Mouse (Mus musculus) midbrain, embryonic 11.5 days (tissue): ENCODE results near the gene Ptk7. TPM values are rescaled to one million over a fixed set of nuclear protein-coding genes. Genes with fewer than 3 reads are reported as not detected.

Experiments used
- ATAC-seq: fragments of 200-750 bp; cut with Nextera tagmentation; 2 replicates; pipeline ENCODE4 v1.8.0; 2017; ENCODE audit warnings: moderate TSS enrichment, moderate library complexity; ENCODE audit not compliant: low FRiP score
- DNase-seq: peaks from one replicate; pipeline ENCODE4 v3.0.0; 2015; ENCODE audit warnings: low spot score; ENCODE audit errors: missing footprints
- H3K27ac ChIP-seq: fragments of 300-500 bp; sonication (generic); 2 replicates; pipeline ENCODE4 v1.5.1; 2014; ENCODE audit warnings: low read depth, low read length
- H3K27me3 ChIP-seq: fragments of 300-500 bp; sonication (generic); 2 replicates; pipeline ENCODE4 v1.6.1; 2014; ENCODE audit warnings: mild to moderate bottlenecking, low read length, moderate library complexity, mixed read lengths; ENCODE audit not compliant: control insufficient read depth, insufficient read depth
- H3K36me3 ChIP-seq: fragments of 300-500 bp; sonication (generic); 2 replicates; pipeline ENCODE4 v1.6.1; 2014; ENCODE audit warnings: mild to moderate bottlenecking, low read length, moderate library complexity, mixed read lengths; ENCODE audit not compliant: control insufficient read depth, insufficient read depth
- H3K4me1 ChIP-seq: fragments of 300-500 bp; sonication (generic); 2 replicates; pipeline ENCODE4 v1.6.1; 2014; ENCODE audit warnings: low read length; ENCODE audit not compliant: control insufficient read depth, insufficient read depth
- H3K4me2 ChIP-seq: fragments of 300-500 bp; sonication (generic); 2 replicates; pipeline ENCODE4 v1.6.1; 2014; ENCODE audit warnings: mild to moderate bottlenecking, moderate library complexity
- H3K4me3 ChIP-seq: fragments of 300-500 bp; sonication (generic); 2 replicates; pipeline ENCODE4 v1.5.1; 2014; ENCODE audit warnings: low read depth, low read length
- H3K9ac ChIP-seq: fragments of 300-500 bp; sonication (generic); 2 replicates; pipeline ENCODE4 v1.6.1; 2014; ENCODE audit warnings: low read length
- H3K9me3 ChIP-seq: fragments of 300-500 bp; sonication (generic); 2 replicates; pipeline ENCODE4 v1.6.1; 2016; ENCODE audit warnings: low read length; ENCODE audit not compliant: control insufficient read depth
- WGBS: fragments of 180-500 bp; shearing (Covaris S2); extraction: QIAGEN DNeasy Blood & Tissue Kit; methylation state at CpG from one replicate; pipeline ENCODE4 v1.1.7; 2014; 5-methylcytosine and 5-hydroxymethylcytosine counted together
- polyA plus RNA-seq: library from polyadenylated mRNA; unstranded; fragments of >200 nt; fragmentation: Nextera tagmentation; extraction: Ambion mirVana; gene quantifications from 2 replicates; pipeline ENCODE4 v1.2.1, GENCODE M21; 2014

Ptk7 gene
- polyA plus RNA-seq, 1 experiment from 2014 or later = 19.5 TPM

DNA sequence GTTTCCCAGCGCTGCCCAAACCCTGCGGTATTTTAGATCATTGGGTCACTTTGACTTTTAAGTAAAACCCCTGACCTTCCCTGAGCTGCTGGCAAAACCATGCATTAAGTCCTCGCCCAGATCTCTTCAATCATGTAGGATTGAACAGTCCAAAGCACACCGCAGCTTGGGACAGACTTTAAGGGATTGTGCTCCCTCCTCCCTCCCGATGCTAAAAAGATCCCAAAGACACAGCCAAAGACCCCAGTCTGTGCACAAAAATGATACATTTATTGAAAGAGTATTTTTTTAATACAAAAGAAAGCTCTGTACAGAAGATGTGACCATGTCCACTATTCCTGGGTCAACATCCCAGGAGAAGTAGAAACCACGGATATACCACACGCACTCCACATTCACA lies 82.7 kb downstream of the Ptk7 start:
- H3K9ac ChIP-seq = peak overlapping the region; percentile 81; the same call in 1 of the 2 replicates
- DNase-seq = peak; percentile 91
- peak overlapping the region; percentile 91 for H3K4me2 ChIP-seq
- H3K36me3 ChIP-seq = peaks cover 18% of the 10 kb centered on the region
- H3K27me3 ChIP-seq = no peaks in the 10 kb centered on the region; the same call in 1 of the 2 replicates
- no peak for ATAC-seq
- no peaks in the 10 kb centered on the region for H3K9me3 ChIP-seq
- peaks cover 13% of the 10 kb centered on the region for H3K4me1 ChIP-seq
- 7% methylated on average over 7 of the region's 7 CpGs for WGBS
- no peak overlapping the region for H3K27ac ChIP-seq
- peak overlapping the region; percentile 43 for H3K4me3 ChIP-seq

GRCm38 (mm10) chr17:46545813-46546564 lies 83.3 kb downstream of the Ptk7 start, which contains the start of gene Cul9:
Gene Cul9, minus strand, starts transcription at chr17:46546388.
- WGBS = 2% methylated on average over 44 of the region's 49 CpGs
- DNase-seq (peak; percentile 95), ATAC-seq (peak; percentile 79)
- no peaks in the 10 kb centered on the region for H3K9me3 ChIP-seq
- H3K27ac ChIP-seq = no peak within 1 kb of the TSS
- H3K4me2 ChIP-seq = peak within 1 kb of the TSS; percentile 91
- H3K4me1 ChIP-seq = peaks cover 13% of the 10 kb centered on the region
- H3K27me3 ChIP-seq = no peaks in the 10 kb centered on the region; the same call in 1 of the 2 replicates
- H3K4me3 ChIP-seq = peak within 1 kb of the TSS; percentile 43
- H3K36me3 ChIP-seq = peaks cover 15% of the 10 kb centered on the region
- H3K9ac ChIP-seq = peak within 1 kb of the TSS; percentile 81

DNA sequence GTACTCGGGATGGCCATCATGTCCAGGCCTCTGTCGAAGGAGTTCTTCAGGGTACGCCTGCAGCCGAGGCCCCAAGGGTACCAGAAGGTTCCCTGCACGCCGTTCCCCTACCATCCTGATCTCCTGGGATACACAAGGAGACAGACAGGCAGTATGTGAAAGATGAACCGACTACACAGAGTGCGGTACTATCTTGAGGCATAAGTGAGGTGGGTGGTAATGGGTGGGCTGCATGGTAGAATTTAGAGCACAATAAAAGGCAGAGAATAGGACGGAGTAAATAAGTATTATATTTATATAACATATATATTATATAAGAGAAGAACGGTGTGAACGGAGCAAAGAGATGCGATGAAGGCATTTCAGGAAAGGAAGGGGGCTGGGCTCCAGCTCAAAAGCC lies 85.6 kb downstream of the Ptk7 start:
- Histone ChIP-seq H3K4me1 (peaks cover 13% of the 10 kb centered on the region), H3K4me2 (no peak overlapping the region), H3K27me3 (no peaks in the 10 kb centered on the region; the same call in 1 of the 2 replicates), H3K9me3 (no peaks in the 10 kb centered on the region), H3K9ac (no peak overlapping the region), H3K4me3 (no peak overlapping the region), H3K36me3 (no peaks in the 10 kb centered on the region), H3K27ac (no peak overlapping the region)
- 94% methylated on average over 12 of the region's 12 CpGs for WGBS
- no peak for ATAC-seq
- DNase-seq = no peak

DNA sequence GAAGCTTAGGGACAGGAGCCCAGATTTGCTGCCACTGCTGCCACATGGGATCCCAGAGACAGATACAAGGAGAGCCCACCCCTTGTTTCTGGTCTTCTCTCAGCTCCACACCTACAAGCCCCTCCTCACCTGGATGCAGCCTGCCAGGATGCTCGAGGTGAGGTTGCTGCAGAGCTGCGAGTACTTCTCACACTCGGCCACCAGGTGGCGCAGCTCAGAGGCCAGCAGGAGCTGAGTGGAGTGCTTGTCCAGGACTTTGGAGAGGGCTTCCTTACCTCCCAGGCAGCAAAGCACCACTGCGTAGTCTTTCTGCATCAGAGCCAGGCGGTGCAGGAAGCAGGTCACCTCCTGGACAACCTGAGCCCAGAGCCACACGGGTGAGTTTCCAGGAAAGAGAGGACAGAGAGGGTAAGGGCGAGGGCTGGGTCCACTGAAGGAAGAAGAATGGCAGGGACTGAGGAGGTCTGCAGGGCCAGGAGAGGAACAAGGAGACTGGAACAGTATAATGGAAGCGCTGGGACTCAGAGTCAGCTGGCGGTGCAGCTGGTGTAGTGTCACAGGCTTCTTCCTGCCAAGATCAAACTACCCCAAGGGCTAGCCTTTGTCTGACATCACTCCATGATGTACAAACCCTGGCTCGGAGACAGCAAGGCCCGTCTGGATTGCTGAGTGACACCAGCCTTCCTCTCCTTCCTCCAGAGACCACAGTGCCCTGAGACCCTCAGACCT lies 103.6 kb downstream of the Ptk7 start:
- Histone ChIP-seq H3K9ac (no peak overlapping the region), H3K9me3 (no peaks in the 10 kb centered on the region), H3K4me1 (0 out of 2 replicates have a peak, but pooled peaks cover 2% of the 10 kb centered on the region), H3K36me3 (no peaks in the 10 kb centered on the region), H3K4me3 (no peak overlapping the region), H3K27ac (no peak overlapping the region), H3K27me3 (no peaks in the 10 kb centered on the region; the same call in 1 of the 2 replicates), H3K4me2 (no peak overlapping the region)
- ATAC-seq (peak; percentile 61; the same call in 1 of the 2 replicates), DNase-seq (peak; percentile 97)
- 40% methylated on average over 12 of the region's 12 CpGs for WGBS

DNA sequence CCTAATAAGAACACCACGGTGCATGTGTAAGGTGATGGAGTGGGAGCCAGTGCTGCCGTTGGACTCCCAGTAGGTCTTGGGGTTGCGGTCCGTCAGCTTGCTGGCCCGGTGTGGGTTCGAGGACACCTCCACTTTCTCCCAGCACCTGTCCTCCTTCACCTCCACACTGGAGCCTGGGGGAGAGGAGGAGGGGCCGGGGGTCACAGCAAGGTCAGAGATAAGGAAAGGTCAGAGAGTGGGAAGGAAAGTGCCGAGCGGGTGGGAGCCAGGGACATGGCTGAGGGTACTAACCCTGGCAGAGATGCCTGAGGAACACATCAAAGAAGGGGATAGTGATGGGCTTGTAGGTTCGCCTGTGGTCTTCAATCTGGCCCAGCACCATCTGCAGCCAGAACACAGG lies 104.2 kb downstream of the Ptk7 start:
- H3K9me3 ChIP-seq = no peaks in the 10 kb centered on the region
- no peak overlapping the region for H3K4me2 ChIP-seq
- H3K27me3 ChIP-seq = peaks cover 3% of the 10 kb centered on the region; the same call in 1 of the 2 replicates
- H3K4me1 ChIP-seq = 0 out of 2 replicates have a peak, but pooled peaks cover 3% of the 10 kb centered on the region
- no peaks in the 10 kb centered on the region for H3K36me3 ChIP-seq
- no peak for ATAC-seq
- WGBS = 87% methylated on average over 10 of the region's 10 CpGs
- DNase-seq = no peak
- no peak overlapping the region for H3K9ac ChIP-seq
- no peak overlapping the region for H3K27ac ChIP-seq
- no peak overlapping the region for H3K4me3 ChIP-seq

GRCm38 (mm10) chr17:46521963-46522668 lies 107.2 kb downstream of the Ptk7 start:
- H3K27me3 ChIP-seq = peaks cover 3% of the 10 kb centered on the region; the same call in 1 of the 2 replicates
- DNase-seq (no peak), ATAC-seq (0 out of 2 replicates have a peak, but pooled peaks have one; percentile 62)
- H3K9me3 ChIP-seq = no peaks in the 10 kb centered on the region
- no peak overlapping the region for H3K4me2 ChIP-seq
- WGBS = 37% methylated on average over 24 of the region's 24 CpGs
- no peak overlapping the region for H3K9ac ChIP-seq
- H3K36me3 ChIP-seq = no peaks in the 10 kb centered on the region
- H3K4me3 ChIP-seq = no peak overlapping the region
- H3K4me1 ChIP-seq = 0 out of 2 replicates have a peak, but pooled peaks cover 4% of the 10 kb centered on the region
- H3K27ac ChIP-seq = no peak overlapping the region

- DNase-seq = no peak
- H3K9me3 ChIP-seq = no peaks in the 10 kb centered on the region
- 0 out of 2 replicates have a peak, but pooled peaks cover 4% of the 10 kb centered on the region for H3K4me1 ChIP-seq
- H3K27me3 ChIP-seq = peaks cover 3% of the 10 kb centered on the region; the same call in 1 of the 2 replicates
- H3K36me3 ChIP-seq = no peaks in the 10 kb centered on the region
- H3K4me3 ChIP-seq = no peak overlapping the region
- no peak for ATAC-seq
- no peak overlapping the region for H3K27ac ChIP-seq
- WGBS = 80% methylated on average over 9 of the region's 9 CpGs
- H3K9ac ChIP-seq = no peak overlapping the region
- H3K4me2 ChIP-seq = no peak overlapping the region
These were observed 108.1 kb downstream of the Ptk7 start for GRCm38 (mm10) chr17:46521174-46521573.

GRCm38 (mm10) chr17:46520385-46520979 lies 108.8 kb downstream of the Ptk7 start:
- no peaks in the 10 kb centered on the region for H3K9me3 ChIP-seq
- H3K4me3 ChIP-seq = no peak overlapping the region
- no peaks in the 10 kb centered on the region for H3K36me3 ChIP-seq
- ATAC-seq (no peak), DNase-seq (no peak)
- H3K9ac ChIP-seq = peak overlapping the region; percentile 27; the same call in 1 of the 2 replicates
- peaks cover 3% of the 10 kb centered on the region; the same call in 1 of the 2 replicates for H3K27me3 ChIP-seq
- H3K4me2 ChIP-seq = peak overlapping the region; percentile 11; the same call in 1 of the 2 replicates
- H3K4me1 ChIP-seq = 0 out of 2 replicates have a peak, but pooled peaks cover 4% of the 10 kb centered on the region
- H3K27ac ChIP-seq = no peak overlapping the region
- WGBS = 45% methylated on average over 25 of the region's 25 CpGs
